Mouse (Mus musculus) cerebellum, adult 2 months (tissue): ENCODE measurements at regions not wholly inside any gene's neighbourhood (a gene's known extent, or its start where the extent isn't known, plus 50 kb on each side); places are given as distances from the start of the nearest gene placed in this dataset.

Experiments
- DNase-seq, 2 experiments: peaks; one replicate each; pipeline ENCODE4 v3.0.0; 2021
- H3K27ac ChIP-seq: fragments of 200-500 bp; 2 replicates; pipeline ENCODE4 v1.5.1; 2012; ENCODE audit warnings: low read length, control low read depth, inconsistent platforms; ENCODE audit not compliant: insufficient read depth
- H3K27me3 ChIP-seq: fragments of 200-500 bp; 2 replicates; pipeline ENCODE4 v1.6.1; 2012; ENCODE audit warnings: inconsistent platforms, mild to moderate bottlenecking, low read length, moderate library complexity; ENCODE audit not compliant: control insufficient read depth, insufficient read depth
- H3K4me1 ChIP-seq: fragments of 200-500 bp; 2 replicates; pipeline ENCODE4 v1.6.1; 2011; ENCODE audit warnings: low read length; ENCODE audit not compliant: control insufficient read depth, insufficient read depth
- H3K4me3 ChIP-seq: fragments of 200-500 bp; replicated peaks from 2 replicates; pipeline ENCODE3; 2011; ENCODE audit warnings: mild to moderate bottlenecking, low read depth, low read length, control low read depth; ENCODE audit not compliant: insufficient read depth
- CTCF ChIP-seq: fragments of 200-500 bp; IDR thresholded peaks from 2 replicates; pipeline ENCODE4 v1.5.1; 2011; ENCODE audit warnings: low read depth, mild to moderate bottlenecking, control low read depth, low read length, moderate library complexity, borderline replicate concordance; ENCODE audit not compliant: insufficient read depth
- POLR2A ChIP-seq: fragments of 200-500 bp; IDR thresholded peaks from 2 replicates; pipeline ENCODE4 v1.6.1; 2011; ENCODE audit warnings: low read length, control low read depth, borderline replicate concordance; ENCODE audit not compliant: insufficient read depth
- WGBS: fragments of 180-500 bp; shearing (Covaris S2); methylation state at CpG from one replicate; pipeline ENCODE4 v1.1.7; 2018; 5-methylcytosine and 5-hydroxymethylcytosine counted together

DNA sequence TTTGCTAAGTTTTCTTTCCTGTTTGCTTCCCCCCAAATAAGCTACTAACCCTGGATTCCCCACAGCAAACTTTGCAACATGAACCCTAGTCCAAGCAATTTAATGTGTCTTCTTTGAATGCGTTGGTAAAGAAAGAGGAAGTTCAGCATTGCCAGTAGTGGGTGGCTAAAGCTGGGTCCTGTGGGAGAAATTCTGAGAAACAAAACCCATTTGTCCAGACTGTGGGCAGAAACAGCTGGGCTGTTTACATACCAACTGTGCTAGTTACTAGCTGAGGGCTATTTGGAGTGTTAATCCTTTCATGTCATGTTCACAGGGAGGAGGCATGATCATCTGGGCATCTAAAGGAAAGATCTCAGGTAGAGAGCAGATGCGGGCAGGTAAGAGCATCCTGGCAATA is 51.8 kb upstream of the 1190002N15Rik start:
- 86% methylated on average over 2 of the region's 2 CpGs for WGBS
- TF ChIP-seq POLR2A (no peak), CTCF (no peak)

DNA sequence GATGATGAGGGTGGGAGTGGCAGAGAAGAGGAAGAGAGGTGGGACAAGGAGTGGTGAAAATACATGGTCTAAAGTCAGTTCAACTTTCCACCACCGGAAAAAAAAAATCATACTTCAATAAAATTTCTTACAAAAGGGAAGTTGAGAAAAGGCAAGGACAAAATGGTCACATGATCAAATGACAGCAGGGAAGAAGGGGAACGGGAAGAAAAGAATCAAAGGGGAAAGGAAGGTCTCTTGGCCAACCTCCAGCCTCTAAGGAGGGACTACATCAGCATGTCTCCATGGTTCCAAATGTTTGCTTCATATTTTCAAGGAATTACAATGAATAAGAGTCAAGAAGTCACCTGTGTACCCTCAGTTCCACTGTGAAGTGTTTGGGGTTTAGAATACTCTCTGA is 64.7 kb upstream of the Slc9a9 start:
- no peak for TF ChIP-seq CTCF
- no peak for TF ChIP-seq POLR2A
- no peak overlapping the region for H3K27ac ChIP-seq
- H3K4me1 ChIP-seq: peaks cover 3% of the 10 kb centered on the region; the same call in 1 of the 2 replicates
- no peaks in the 10 kb centered on the region for H3K27me3 ChIP-seq
- DNase-seq: no peak
- no peak overlapping the region for H3K4me3 ChIP-seq
- WGBS: 84% methylated on average over 2 of the region's 2 CpGs

More for the DNA sequence above, 51.8 kb upstream of the 1190002N15Rik start:
- Histone ChIP-seq H3K27ac (no peak overlapping the region), H3K4me3 (no peak overlapping the region), H3K4me1 (peaks cover 2% of the 10 kb centered on the region; the same call in 1 of the 2 replicates), H3K27me3 (no peaks in the 10 kb centered on the region)
- DNase-seq: no peak

DNA sequence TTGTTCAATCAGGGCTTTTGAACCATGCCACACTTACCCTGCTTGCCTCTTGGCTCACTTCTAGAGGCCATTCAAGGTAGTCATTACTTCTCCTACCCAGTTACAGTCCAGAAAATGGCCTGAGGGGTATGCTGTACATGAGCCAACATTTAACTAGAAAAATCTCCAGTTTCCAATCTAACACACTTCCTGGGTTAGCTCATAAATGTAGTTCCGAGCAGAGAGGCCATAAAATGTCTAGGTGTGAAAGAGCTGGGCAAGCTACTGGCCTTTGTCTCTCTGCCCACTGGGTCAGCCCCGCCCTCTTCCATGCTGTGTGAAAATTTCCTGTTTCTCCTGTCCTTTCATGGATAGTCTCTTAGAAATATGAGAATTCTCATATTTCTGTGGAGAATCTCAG is 63.3 kb upstream of the Slc9a9 start:
- Histone ChIP-seq H3K27ac (no peak overlapping the region), H3K27me3 (no peaks in the 10 kb centered on the region), H3K4me3 (no peak overlapping the region), H3K4me1 (peaks cover 9% of the 10 kb centered on the region)
- 31% methylated on average over 2 of the region's 2 CpGs for WGBS
- TF ChIP-seq POLR2A: no peak
- no peak for TF ChIP-seq CTCF
- DNase-seq: peak; percentile 49 to 62

DNA sequence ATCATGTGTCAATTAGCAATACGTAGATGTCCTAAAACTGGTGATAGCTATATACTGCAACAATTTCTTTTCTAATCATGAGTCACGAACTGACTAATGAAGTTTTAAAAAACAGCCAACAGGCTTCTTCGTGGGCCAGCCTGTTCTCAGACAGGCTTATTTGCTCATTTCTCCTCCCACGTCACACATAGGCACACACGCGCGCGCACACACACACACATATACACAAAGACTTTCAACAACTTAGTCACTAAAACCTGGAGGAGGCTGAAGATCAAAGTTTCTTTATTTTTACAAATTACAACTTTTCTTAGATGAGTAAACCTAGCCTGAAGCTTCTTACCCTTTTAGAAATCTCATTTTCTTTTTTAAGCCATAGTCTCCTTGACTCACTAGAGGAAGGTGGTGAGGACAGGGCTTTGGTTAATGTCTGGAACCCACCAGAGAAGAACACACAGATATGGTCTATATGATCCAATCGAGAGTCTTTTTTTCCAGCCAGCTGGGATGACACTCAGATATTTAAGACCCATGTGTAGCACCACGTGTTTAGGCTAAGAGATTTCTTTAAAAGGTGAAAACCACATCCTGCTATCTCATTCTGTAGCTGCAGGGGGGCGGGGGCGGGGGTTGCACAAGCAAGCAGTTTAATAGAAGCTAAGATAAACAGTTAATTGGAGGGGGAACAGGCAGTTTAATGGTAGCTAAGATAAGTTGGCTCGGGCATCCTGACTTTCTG is 62.5 kb upstream of the Slc9a9 start:
- H3K27ac ChIP-seq: no peak overlapping the region
- H3K4me3 ChIP-seq: no peak overlapping the region
- TF ChIP-seq CTCF (no peak), POLR2A (no peak)
- H3K27me3 ChIP-seq: no peaks in the 10 kb centered on the region
- WGBS: 90% methylated on average over 13 of the region's 13 CpGs
- no peak for DNase-seq
- H3K4me1 ChIP-seq: peaks cover 9% of the 10 kb centered on the region

DNA sequence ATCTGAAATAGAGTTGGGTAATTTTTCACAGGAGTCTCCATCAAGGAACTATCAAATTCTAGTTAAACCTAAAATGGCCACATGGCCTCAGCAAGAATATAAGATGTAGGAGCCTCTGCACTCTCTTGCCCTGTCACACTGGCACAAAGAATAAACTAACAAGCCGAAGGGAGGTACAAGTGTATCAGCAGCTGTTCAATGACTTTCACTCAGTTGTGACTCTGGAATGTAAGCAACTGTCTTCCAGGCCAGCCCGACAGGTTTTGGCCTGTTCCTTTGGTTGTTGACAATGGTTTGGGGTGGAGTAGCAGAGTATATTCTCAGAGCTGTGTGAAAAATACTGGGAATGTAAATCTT is 62.0 kb upstream of the Slc9a9 start:
- WGBS: 78% methylated on average over 2 of the region's 2 CpGs
- no peak for DNase-seq
- no peak overlapping the region for H3K4me3 ChIP-seq
- no peak overlapping the region for H3K27ac ChIP-seq
- TF ChIP-seq POLR2A (no peak), CTCF (no peak)
- H3K27me3 ChIP-seq: no peaks in the 10 kb centered on the region
- H3K4me1 ChIP-seq: peaks cover 9% of the 10 kb centered on the region

DNA sequence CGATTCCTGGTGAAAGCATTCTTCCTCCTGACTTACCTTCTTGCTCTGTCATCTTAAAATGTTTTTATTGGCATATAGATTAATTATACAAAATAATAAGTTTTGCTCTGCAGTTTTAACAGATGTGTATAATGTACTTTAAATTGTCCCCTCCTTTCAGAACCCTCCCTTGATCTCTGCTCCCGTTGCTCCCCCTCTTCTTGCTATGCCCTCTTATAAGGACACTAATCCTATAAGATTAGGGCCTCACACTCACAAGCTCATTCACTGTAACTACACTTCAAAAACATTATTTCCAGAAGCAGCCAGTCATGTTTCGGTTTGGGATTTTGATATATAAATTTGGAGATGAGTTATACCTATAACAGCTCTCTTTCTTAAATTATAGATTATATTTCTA is 59.6 kb upstream of the Slc9a9 start:
- H3K4me3 ChIP-seq: no peak overlapping the region
- TF ChIP-seq CTCF: no peak
- no peak for TF ChIP-seq POLR2A
- 81% methylated on average over 3 of the region's 3 CpGs for WGBS
- H3K27ac ChIP-seq: no peak overlapping the region
- H3K27me3 ChIP-seq: no peaks in the 10 kb centered on the region
- peaks cover 9% of the 10 kb centered on the region for H3K4me1 ChIP-seq
- no peak for DNase-seq

DNA sequence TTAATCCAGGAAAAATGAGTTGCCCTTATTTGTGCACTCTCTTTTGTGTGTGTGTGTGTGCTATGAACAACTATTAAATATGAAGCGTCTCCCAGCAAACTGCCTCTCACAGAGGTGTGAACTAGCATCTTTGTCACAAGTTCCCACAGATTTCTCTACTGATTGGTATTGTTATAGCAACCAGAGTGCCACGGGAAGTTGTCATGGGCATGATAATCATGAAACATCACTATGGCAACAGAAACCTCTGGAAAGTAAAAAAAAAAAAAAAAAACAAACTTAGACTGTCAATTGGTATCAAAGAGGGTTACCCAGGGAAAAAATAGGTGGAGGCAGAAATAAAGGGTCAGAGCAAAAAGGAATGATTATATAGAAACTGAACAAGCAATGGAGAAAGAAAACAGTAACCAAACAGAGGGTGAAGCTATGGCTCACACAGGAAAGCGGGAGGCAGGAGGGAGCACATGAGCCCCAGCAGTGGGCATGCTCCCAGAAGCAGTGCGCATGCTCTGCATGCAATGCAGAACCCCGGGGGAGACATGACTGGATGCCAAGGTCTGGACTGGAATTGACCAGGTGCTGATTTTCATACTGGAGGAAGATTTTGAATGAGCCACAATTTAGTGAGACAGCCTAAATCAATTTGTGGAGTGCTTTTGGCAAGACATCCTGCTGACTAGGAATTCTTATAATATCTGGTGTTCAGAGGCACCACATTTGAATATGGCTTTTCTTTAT is 58.9 kb upstream of the Slc9a9 start:
- Histone ChIP-seq H3K4me3 (no peak overlapping the region), H3K4me1 (peaks cover 9% of the 10 kb centered on the region), H3K27ac (no peak overlapping the region), H3K27me3 (no peaks in the 10 kb centered on the region)
- TF ChIP-seq CTCF (no peak), POLR2A (no peak)
- peak; percentile 90 to 92 for DNase-seq
- 19% methylated on average over 5 of the region's 5 CpGs for WGBS

DNA sequence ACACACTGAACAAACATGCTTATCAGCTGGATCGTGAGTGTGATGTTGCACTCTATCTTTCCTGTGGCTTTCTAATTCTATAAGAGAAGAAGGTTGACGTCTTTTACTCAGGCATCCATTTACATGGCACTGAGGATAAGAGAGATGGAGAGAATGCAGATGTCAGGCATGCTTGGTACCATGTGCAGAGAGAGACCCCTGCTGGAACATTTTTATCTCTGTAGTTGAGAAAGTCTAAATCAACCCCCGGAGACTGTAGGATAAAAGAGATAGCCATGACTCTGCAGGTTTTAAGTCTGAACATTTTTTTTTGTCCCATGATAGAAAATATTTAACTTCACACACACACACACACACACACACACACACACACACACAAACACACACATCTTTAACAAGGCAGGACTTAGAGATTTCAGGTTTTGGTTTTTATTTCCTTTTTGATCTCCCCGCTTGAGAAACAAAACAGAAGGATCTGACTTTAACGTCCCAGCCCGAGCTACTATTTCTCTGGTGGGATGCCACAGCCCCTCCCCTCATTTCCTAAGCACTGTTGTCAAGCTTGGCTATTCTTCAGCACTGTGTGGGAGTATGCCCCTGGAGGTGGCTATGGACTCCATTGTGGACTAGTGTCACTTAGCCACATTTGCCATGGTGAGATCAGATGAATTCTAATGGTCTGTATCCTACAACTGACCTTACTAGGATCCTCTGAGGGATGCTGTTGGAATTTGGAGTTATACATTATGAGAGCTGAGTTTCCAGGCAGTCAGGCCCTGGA is 55.6 kb upstream of the Slc9a9 start:
- DNase-seq: peak; percentile 52 to 71
- no peak overlapping the region for H3K4me3 ChIP-seq
- 33% methylated on average over 6 of the region's 6 CpGs for WGBS
- H3K27me3 ChIP-seq: no peaks in the 10 kb centered on the region
- peaks cover 7% of the 10 kb centered on the region; the same call in 1 of the 2 replicates for H3K4me1 ChIP-seq
- H3K27ac ChIP-seq: no peak overlapping the region
- TF ChIP-seq CTCF: peak; percentile 60; the same call in 1 of the 2 replicates
- TF ChIP-seq POLR2A: no peak
